Mouse (Mus musculus) hindbrain, postnatal 0 days (tissue): ENCODE results near the gene Slc23a2. TPM values are rescaled to one million over a fixed set of nuclear protein-coding genes. Genes with fewer than 3 reads are reported as not detected.

Experiments used
- ATAC-seq: fragments of 200-750 bp; cut with Nextera tagmentation; 2 replicates; pipeline ENCODE4 v1.8.0; 2017; ENCODE audit warnings: mild to moderate bottlenecking, moderate TSS enrichment, moderate library complexity
- DNase-seq: peaks from one replicate; pipeline ENCODE4 v3.0.0-alpha.2; 2015; ENCODE audit warnings: low spot score
- H3K27ac ChIP-seq: fragments of 300-500 bp; sonication (generic); 2 replicates; pipeline ENCODE4 v1.5.1; 2014; ENCODE audit warnings: mild to moderate bottlenecking
- H3K27me3 ChIP-seq: fragments of 300-500 bp; sonication (generic); 2 replicates; pipeline ENCODE4 v1.6.1; 2014; ENCODE audit warnings: low read length, mixed read lengths; ENCODE audit not compliant: insufficient read depth
- H3K36me3 ChIP-seq: fragments of 300-500 bp; sonication (generic); 2 replicates; pipeline ENCODE4 v1.6.1; 2014; ENCODE audit warnings: low read length, mixed read lengths; ENCODE audit not compliant: insufficient read depth
- H3K4me1 ChIP-seq: fragments of 300-500 bp; sonication (generic); 2 replicates; pipeline ENCODE4 v1.6.1; 2014; ENCODE audit warnings: antibody characterized with exemption, low read length, mixed read lengths; ENCODE audit not compliant: insufficient read depth
- H3K4me2 ChIP-seq: fragments of 300-500 bp; sonication (generic); 2 replicates; pipeline ENCODE4 v1.6.1; 2014; ENCODE audit warnings: low read depth, mild to moderate bottlenecking, low read length, moderate library complexity, mixed read lengths
- H3K4me3 ChIP-seq: fragments of 300-500 bp; sonication (generic); 2 replicates; pipeline ENCODE4 v1.5.1; 2014; ENCODE audit warnings: low read length
- H3K9ac ChIP-seq: fragments of 300-500 bp; sonication (generic); replicated peaks from 2 replicates; pipeline ENCODE4 v1.6.1; 2014; ENCODE audit warnings: mild to moderate bottlenecking, low read length, moderate library complexity, mixed read lengths
- H3K9me3 ChIP-seq: fragments of 300-500 bp; sonication (generic); 2 replicates; pipeline ENCODE4 v1.6.1; 2016; ENCODE audit warnings: low read length, mixed read lengths
- CTCF ChIP-seq: IDR thresholded peaks from 2 replicates; pipeline ENCODE4 v1.5.1; 2016; ENCODE audit warnings: antibody characterized with exemption, control low read depth, low read depth
- WGBS: fragments of 180-500 bp; shearing (Covaris S2); extraction: QIAGEN DNeasy Blood & Tissue Kit; methylation state at CpG from one replicate; pipeline ENCODE4 v1.1.7; 2014; 5-methylcytosine and 5-hydroxymethylcytosine counted together
- polyA plus RNA-seq: library from polyadenylated mRNA; unstranded; fragments of >200 nt; fragmentation: Nextera tagmentation; extraction: Ambion mirVana; gene quantifications from 2 replicates; pipeline ENCODE4 v1.2.1, GENCODE M21; 2015
- total RNA-seq: library from RNA; depleted of rRNA; stranded (reverse); fragments of >200 nt; gene quantifications from 2 replicates; pipeline ENCODE4 v1.2.3, GENCODE M21; 2014

The Slc23a2 gene
- total and polyA plus RNA-seq, 2 experiments from 2014 or later, result 49.4 to 83.1 TPM

DNA sequence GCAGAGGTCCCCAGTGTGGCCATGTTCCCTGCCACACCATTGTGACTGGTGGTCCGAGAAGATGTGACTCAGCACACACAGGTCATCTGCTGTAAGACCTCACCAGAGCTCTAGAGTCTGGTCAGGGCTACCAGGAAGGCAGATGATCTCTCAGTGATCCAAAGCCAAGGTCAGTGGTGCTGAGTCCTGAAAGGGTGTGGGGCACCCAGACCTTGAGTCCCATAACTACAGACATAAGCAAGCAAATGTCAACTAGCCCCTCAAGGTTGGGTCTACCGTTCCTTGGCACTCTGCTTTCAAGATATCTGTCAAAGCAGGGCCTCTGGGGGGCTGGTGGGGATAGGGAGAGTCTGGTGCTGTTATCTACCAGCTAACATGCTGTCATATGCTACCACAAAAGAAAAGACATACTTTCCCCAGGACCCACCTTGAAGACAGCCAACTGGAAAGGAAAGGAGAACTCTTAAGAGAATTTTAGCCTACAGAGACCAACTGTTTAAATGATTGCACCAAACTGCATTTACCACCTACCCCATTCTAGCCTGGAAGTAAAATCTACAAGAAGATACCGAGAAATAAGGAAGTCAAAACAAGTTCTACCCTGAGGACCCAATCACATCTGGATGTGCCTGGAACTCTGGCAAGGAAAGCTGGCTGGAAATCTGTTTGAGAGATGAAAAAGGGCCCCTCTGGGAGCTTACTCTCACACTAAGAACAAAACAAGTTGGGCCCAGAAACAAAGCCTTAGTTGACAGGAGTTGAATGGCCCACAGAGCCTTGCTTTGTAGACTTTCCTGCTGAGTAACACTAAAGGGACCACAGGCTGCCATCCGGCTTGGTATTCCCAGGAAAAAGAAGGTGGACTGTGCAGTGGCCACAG, 110.1 kb downstream of the Slc23a2 start:
- Histone ChIP-seq H3K27ac (peak overlapping the region; percentile 46), H3K27me3 (no peaks in the 10 kb centered on the region), H3K4me1 (peaks cover 12% of the 10 kb centered on the region), H3K36me3 (no peaks in the 10 kb centered on the region), H3K4me3 (no peak overlapping the region), H3K4me2 (no peak overlapping the region), H3K9me3 (no peaks in the 10 kb centered on the region), H3K9ac (no peak overlapping the region)
- ATAC-seq, result no peak
- TF ChIP-seq CTCF, result no peak
- WGBS, result 49% methylated on average over 4 of the region's 4 CpGs
- no peak for DNase-seq

DNA sequence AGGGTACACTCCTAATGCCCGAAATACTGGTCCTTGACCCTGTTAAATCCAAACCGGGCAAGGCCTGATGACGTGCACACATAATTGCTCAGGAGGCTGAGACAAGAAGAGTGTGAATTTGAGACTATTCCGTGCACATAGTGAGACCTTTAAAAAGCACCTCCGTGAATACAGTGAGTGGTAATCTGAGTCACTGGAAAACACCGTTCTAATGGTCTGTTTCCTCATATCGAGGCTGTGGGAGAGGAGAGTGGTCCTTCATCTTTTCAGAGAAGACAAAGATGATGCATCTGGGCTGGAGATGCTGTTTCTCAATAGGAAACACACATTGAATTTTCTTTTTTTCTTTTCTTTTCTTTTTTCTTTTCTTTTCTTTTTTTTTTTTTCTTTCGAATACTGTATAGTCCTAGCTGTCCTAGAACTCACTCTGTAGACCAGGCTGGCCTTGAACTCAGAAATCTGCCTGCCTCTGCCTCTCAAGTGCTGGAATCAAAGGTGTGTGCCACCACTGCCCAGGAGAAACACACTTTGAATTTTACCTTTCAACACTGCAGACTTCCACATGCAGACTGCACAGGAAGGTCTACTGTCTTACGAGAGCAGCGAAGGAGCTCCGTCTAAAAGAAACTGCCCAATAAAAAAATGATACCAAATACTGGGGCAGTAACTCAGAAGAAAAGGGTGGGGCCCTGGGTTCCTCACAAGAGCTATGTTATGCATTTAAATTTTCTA, 113.4 kb downstream of the Slc23a2 start:
- H3K36me3 ChIP-seq, result no peaks in the 10 kb centered on the region
- ATAC-seq (no peak), DNase-seq (no peak)
- WGBS, result 58% methylated on average over 11 of the region's 11 CpGs
- no peak overlapping the region for H3K4me3 ChIP-seq
- no peak for TF ChIP-seq CTCF
- peak overlapping the region; percentile 90 for H3K27ac ChIP-seq
- H3K27me3 ChIP-seq, result no peaks in the 10 kb centered on the region
- H3K4me2 ChIP-seq, result peak overlapping the region; percentile 85
- peaks cover 16% of the 10 kb centered on the region for H3K4me1 ChIP-seq
- no peaks in the 10 kb centered on the region for H3K9me3 ChIP-seq
- no peak overlapping the region for H3K9ac ChIP-seq

DNA sequence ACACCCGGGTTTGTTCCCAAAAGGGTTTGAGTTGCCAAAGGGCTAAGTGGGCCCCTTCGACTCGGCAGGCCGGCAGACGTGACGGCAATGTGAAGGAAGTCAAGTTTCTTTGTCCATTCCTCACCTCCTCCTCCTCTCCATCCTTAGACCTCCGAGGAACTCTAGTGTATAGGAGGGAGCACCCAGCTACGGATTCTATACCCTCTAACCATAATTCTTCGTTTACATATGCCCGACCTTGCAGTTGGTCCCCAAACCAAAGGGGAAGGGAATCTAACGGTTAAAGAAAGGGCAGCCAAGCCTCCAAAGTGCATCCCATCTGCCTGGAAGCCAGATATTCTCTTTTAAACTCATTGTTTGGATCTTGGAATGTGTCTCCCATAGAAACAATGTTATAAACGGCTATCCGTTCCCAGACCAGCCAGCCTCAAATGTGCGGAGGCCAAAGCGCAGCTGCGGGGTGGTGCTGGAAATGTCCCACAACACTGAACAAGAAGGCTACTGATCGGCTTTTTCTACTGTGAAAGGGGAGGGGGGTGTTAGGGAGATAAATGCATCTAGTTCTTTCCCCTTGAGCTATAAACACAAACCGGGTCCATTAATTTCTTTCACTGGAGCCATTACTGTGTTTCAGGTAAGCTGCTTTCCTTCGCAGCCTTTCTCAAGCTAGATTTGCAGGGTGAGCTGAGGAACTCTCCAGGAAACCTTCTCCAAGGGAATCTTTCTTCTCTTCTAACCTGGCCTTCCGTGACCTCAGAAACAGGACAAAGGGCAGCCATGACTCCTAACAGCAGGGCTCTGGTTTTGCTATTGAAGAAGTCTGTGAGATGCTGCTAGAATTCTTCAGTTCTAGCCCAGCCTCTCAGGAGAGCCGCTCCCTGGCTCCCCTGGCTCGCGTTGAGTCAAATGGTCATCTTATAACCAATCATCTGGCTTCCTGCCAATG, 114.2 kb downstream of the Slc23a2 start:
- H3K9me3 ChIP-seq, result no peaks in the 10 kb centered on the region
- no peaks in the 10 kb centered on the region for H3K36me3 ChIP-seq
- peak overlapping the region; percentile 85 for H3K4me2 ChIP-seq
- DNase-seq (peak; percentile 74), ATAC-seq (peak; percentile 7; the same call in 1 of the 2 replicates)
- peak overlapping the region; percentile 64 for H3K4me3 ChIP-seq
- H3K27me3 ChIP-seq, result no peaks in the 10 kb centered on the region
- peaks cover 16% of the 10 kb centered on the region for H3K4me1 ChIP-seq
- peak overlapping the region; percentile 56 for H3K9ac ChIP-seq
- no peak for TF ChIP-seq CTCF
- 3% methylated on average over 23 of the region's 23 CpGs for WGBS
- peak overlapping the region; percentile 90 for H3K27ac ChIP-seq

DNA sequence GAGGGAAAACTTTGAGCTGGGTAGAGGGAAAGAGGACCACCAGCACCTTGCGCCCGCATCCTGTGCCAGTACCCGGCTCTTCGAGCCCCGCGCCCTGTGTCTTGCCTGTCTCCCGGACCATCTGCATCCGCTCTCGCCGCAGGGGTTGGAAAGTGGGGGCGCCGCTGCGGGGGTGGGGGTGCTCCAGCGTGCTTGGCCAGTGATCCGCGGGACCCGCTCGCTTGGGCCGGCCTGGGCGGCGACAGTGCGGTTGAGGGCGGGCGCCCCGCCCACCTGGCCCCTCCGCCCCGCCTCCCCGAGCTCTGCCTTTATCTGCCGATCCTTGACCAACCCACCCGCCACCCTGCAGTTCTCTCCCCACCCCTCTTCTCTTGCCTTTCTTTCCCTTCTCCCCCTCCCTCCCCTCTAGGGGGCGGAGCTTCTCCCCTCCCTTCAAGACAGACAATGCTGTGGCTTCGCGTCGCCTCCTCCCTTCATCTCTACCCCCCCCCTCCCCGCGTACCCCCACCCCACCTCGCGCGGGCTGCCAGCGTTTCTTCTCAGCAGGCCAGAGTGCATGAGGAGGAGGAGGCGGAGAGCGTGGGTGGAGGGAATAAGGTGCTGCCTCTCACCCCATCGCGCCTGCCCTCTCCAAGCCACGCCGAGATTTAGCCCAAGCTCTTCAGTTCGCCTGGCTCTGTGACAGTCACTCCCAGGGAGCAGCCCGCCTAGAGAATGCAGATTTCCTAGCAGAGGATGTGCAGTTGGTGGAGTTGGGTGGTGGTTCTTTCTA, 115.1 kb downstream of the Slc23a2 start, which contains the start of gene Rassf2:
Rassf2 (minus strand) TSS at position 613 of the 772 bp plus-strand sequence.
- ATAC-seq (peak; percentile 92), DNase-seq (peak; percentile 93)
- WGBS, result under 1% methylated on average over 32 of the region's 48 CpGs
- H3K4me3 ChIP-seq, result peak within 1 kb of the TSS; percentile 64
- H3K9me3 ChIP-seq, result no peaks in the 10 kb centered on the region
- H3K36me3 ChIP-seq, result no peaks in the 10 kb centered on the region
- H3K9ac ChIP-seq, result peak within 1 kb of the TSS; percentile 56
- H3K4me2 ChIP-seq, result peak within 1 kb of the TSS; percentile 85
- H3K27ac ChIP-seq, result peak within 1 kb of the TSS; percentile 90
- H3K4me1 ChIP-seq, result peaks cover 16% of the 10 kb centered on the region
- no peaks in the 10 kb centered on the region for H3K27me3 ChIP-seq
- TF ChIP-seq CTCF, result no peak

DNA sequence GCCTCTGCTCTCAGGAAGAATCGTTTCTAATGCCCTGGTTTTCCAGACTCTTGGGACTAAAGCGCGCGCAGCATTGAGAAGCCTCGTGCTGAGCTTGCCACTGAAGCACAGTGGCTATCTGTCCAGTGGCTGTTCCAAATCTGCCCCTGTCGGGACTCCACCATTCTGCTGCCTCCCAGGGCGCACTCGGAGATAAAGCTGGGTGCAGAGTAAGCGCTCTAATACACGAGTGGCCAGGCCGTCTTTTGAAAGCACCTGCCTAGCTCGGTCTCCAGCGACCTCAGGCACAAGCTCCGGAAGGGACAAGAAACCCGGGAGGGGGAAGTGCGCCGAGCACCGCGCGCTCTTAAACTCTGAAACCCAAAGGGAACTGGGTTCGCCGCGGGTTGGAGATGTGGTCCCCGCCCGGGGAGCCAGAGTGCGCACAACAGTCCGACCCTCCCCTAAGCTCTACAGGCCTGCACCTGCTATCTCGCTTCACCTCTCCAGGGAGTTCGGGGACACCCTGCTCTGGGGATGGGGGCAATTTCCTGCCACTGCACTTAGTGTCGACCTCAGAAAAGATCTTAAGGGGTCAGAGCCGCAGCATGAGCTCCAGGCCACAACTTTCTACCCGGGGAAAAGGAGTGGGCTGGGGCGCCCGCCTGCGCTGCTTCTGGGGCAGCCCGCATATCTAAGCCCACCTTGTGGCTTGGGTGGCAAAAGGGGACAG, 115.9 kb downstream of the Slc23a2 start:
- DNase-seq (peak; percentile 37), ATAC-seq (no peak)
- whole genome bisulfite sequencing, result under 1% methylated on average over 36 of the region's 36 CpGs
- Histone ChIP-seq H3K36me3 (no peaks in the 10 kb centered on the region), H3K27ac (peak overlapping the region; percentile 90), H3K9ac (peak overlapping the region; percentile 56), H3K4me2 (peak overlapping the region; percentile 85), H3K4me1 (peaks cover 16% of the 10 kb centered on the region), H3K27me3 (no peaks in the 10 kb centered on the region), H3K4me3 (peak overlapping the region; percentile 64), H3K9me3 (no peaks in the 10 kb centered on the region)
- no peak for TF ChIP-seq CTCF
